26 mouse cellular contexts compared by ENCODE assay signal in the genomic region with DNA sequence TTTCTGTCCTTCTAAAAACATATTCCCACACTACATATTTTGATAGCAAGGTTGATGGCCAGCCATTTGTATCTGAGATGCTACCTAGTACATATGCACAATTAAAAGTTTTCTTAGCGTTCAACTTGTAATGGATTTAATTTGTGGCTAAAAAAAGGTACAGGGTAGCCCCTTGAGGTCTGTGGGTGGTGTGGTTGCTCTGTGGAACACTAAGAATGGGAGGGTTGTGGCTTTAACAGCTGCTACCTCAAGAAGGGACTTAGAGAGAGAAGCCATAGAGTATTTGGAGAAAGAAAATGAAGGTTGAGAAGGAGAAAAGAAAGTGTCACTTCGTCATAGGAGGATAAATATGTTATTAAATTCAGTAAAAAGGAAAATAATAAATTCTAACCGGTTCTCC. TPM values are rescaled to one million over a fixed set of nuclear protein-coding genes. Genes with fewer than 3 reads are reported as not detected.
DNase-seq lines count a peak whose midpoint lies in the region; TF ChIP-seq lines count a peak whose summit lies in the region.
"Had no signal": no experiment of that assay in that cellular context is flagged by ENCODE, and none has a peak within 500 bp of the region (broad histone marks: within the 10 kb centered on the region; RNA-seq: fewer than 3 reads in every experiment).

No protein-coding gene starts in this region.

- peak; percentile 26 for DNase-seq in thymus, adult 2 months
- DNase-seq in thymus, postnatal 4 days = no peak
- peak; percentile 48 for DNase-seq in thymus, postnatal 14 days
- DNase-seq in thymus, adult 18-20 months = no peak
- DNase-seq in induced T-regulatory cell, adult 2 months (ENCODE audit: low read depth) = peak; percentile 38
- peak; percentile 38 for DNase-seq in thymus, postnatal 25 days
- DNase-seq in spleen, adult 18-20 months = no peak
- DNase-seq in spleen, adult 12 weeks (ENCODE audit: low spot score) = no peak
- DNase-seq: adrenal gland, adult 2 months; adrenal gland, postnatal 10 days; adrenal gland, postnatal 25 days; cerebellum, adult 11 months; cerebellum, adult 18-20 months; cerebellum, adult 8-10 months; cerebellum, adult 9-11 months; cerebellum, postnatal 14 days; cerebellum, postnatal 36 days; embryo, embryonic 11 days; forebrain, postnatal 0 days had no signal

- peaks cover 45% of the 10 kb centered on the region for H3K4me1 ChIP-seq in thymus, adult 2 months (replicated peaks; ENCODE audit: control insufficient read depth, insufficient read depth, low read length)

- no peak overlapping the region for H3K4me3 ChIP-seq in thymus, adult 2 months (ENCODE audit: control insufficient read depth, insufficient read depth, low read length)
- H3K4me3 ChIP-seq: embryonic facial prominence, embryonic 13.5 days; embryonic facial prominence, embryonic 15.5 days; erythroblast, embryonic 14.5 days; forebrain, embryonic 10.5 days; forebrain, embryonic 13.5 days; forebrain, embryonic 15.5 days had no signal

- no peaks in the 10 kb centered on the region for H3K36me3 ChIP-seq in thymus, adult 2 months (ENCODE audit: control insufficient read depth, insufficient read depth, low read length)
- H3K36me3 ChIP-seq: embryonic facial prominence, embryonic 13.5 days; embryonic facial prominence, embryonic 15.5 days; forebrain, embryonic 10.5 days; forebrain, embryonic 15.5 days; G1E had no signal

- H3K27me3 ChIP-seq in thymus, adult 2 months (ENCODE audit: control insufficient read depth, insufficient read depth, low read length) = no peaks in the 10 kb centered on the region
- H3K27me3 ChIP-seq: embryonic facial prominence, embryonic 13.5 days; embryonic facial prominence, embryonic 15.5 days; forebrain, embryonic 13.5 days; forebrain, embryonic 15.5 days had no signal

- no peak overlapping the region for H3K27ac ChIP-seq in thymus, adult 2 months (ENCODE audit: control insufficient read depth, insufficient read depth, low read length)
- H3K27ac ChIP-seq: embryonic facial prominence, embryonic 13.5 days; embryonic facial prominence, embryonic 15.5 days; forebrain, embryonic 10.5 days; forebrain, embryonic 13.5 days; forebrain, embryonic 15.5 days had no signal

- TF ChIP-seq POLR2A in thymus, adult 2 months (IDR thresholded peaks at IDR 0.05; ENCODE audit: control insufficient read depth, extremely low read depth, insufficient read depth, low read length, poor library complexity) = no peak

- no peak for TF ChIP-seq CTCF in thymus, adult 2 months (IDR thresholded peaks at IDR 0.05; ENCODE audit: borderline replicate concordance, control insufficient read depth, extremely low read depth, insufficient read depth, low read length, poor library complexity)

- WGBS in thymus, adult 2 months = 26% methylated on average over 3 of the region's 3 CpGs

RNA-seq across cellular contexts. Expression of a gene that starts 8.5 kb away (rescaled TPM):
- 0.18 and 0.38 TPM in 2 replicates for polyA plus RNA-seq in thymus, adult 2 months (2012; rRNA removed)
- polyA plus RNA-seq: adrenal gland, adult 2 months; erythroblast, embryonic 14.5 days; G1E had no signal

RNA-seq across cellular contexts. Expression of a gene that starts 19.4 kb away (rescaled TPM):
- polyA plus RNA-seq in thymus, adult 2 months (2012; rRNA removed) = 2.8 and 2.9 TPM in 2 replicates
- polyA plus RNA-seq: erythroblast, embryonic 14.5 days; G1E had no signal

Comparison
In these comparisons a context has a peak if more than half of its experiments do, and no peak if none do; other contexts are left out.
1. DNase-seq: peak in thymus, adult 2 months (single experiment), thymus, postnatal 14 days (single experiment), induced T-regulatory cell, adult 2 months (single experiment) and thymus, postnatal 25 days (single experiment); none in thymus, postnatal 4 days (single experiment), thymus, adult 18-20 months (0 of 2), spleen, adult 18-20 months (0 of 2) and spleen, adult 12 weeks (single experiment).